Mouse (Mus musculus) gastrocnemius, adult 2 months (tissue): ENCODE results near the gene Adgrf4. TPM values are rescaled to one million over a fixed set of nuclear protein-coding genes. Genes with fewer than 3 reads are reported as not detected.

Experiments
- DNase-seq: peaks from one replicate; pipeline ENCODE4 v3.0.0; 2022
- H3K27ac ChIP-seq: fragments of 200-600 bp; 2 replicates; pipeline ENCODE4 v1.8.1; 2022; ENCODE audit warnings: mild to moderate bottlenecking
- H3K4me3 ChIP-seq: fragments of 200-600 bp; 2 replicates; pipeline ENCODE4 v1.8.1; 2022; ENCODE audit warnings: mild to moderate bottlenecking, moderate library complexity
- CTCF ChIP-seq: fragments of 200-600 bp; IDR thresholded peaks from 2 replicates; pipeline ENCODE4 v1.8.1; 2022; ENCODE audit warnings: antibody characterized with exemption, mild to moderate bottlenecking, moderate library complexity
- intact Hi-C: fragments of 180-260 bp; cut with DNase I; formaldehyde crosslinking; loops from one replicate; pipeline ENCODE4 v1.15.1; 2025
- total RNA-seq, 2 experiments: library from RNA; stranded (reverse); gene quantifications; 2 replicates each; pipeline ENCODE4 v1.2.3; 2021

Gene Adgrf4
- total RNA-seq, 2 experiments from 2014 or later, result 0.17 to 0.33 TPM

- TF ChIP-seq CTCF, result peak; percentile 82
- no peak for DNase-seq
- intact Hi-C loops, result loop anchor here (1.0 kb wide), 1 partner anchor 169 kb away; no protein-coding TSS in a partner anchor
- Histone ChIP-seq H3K4me3 (no peak overlapping the region), H3K27ac (no peak overlapping the region)
Observed at GRCm38 (mm10) chr17:42613043-42613737, 78.9 kb downstream of the Adgrf4 start.

GRCm38 (mm10) chr17:42611295-42611694 is 80.8 kb downstream of the Adgrf4 start, which contains the start of gene Opn5:
TSS of gene Opn5 (minus strand) at chr17:42611395.
- no peak for TF ChIP-seq CTCF
- no peak within 1 kb of the TSS for H3K4me3 ChIP-seq
- intact Hi-C loops, result no loop called here
- DNase-seq, result no peak
- H3K27ac ChIP-seq, result no peak within 1 kb of the TSS

- intact Hi-C loops, result loop anchor here (10.0 kb wide), 1 partner anchor 1633 kb away; no protein-coding TSS in a partner anchor
- Histone ChIP-seq H3K4me3 (no peak overlapping the region), H3K27ac (no peak overlapping the region)
- no peak for TF ChIP-seq CTCF
- DNase-seq, result no peak
Observed at GRCm38 (mm10) chr17:42608270-42608669, 83.8 kb downstream of the Adgrf4 start.

Other genes with a start within 250 kb of the Adgrf4 start
- gene Opn5, start 80.9 kb downstream of the Adgrf4 start, total RNA-seq, result not detected
- gene Adgrf2, start 49.9 kb upstream of the Adgrf4 start, total RNA-seq, result under 1 TPM; 0.33 to 0.36 TPM
- 10 to 100 TPM; 13.5 TPM for gene Cd2ap, start 184.4 kb upstream of the Adgrf4 start, total RNA-seq